Mouse (Mus musculus): ENCODE measurements around the gene Edf1.
A peak's percentile ranks its signal among the peaks of the same experiment; 100 is the strongest.

Edf1 gene

DNA sequence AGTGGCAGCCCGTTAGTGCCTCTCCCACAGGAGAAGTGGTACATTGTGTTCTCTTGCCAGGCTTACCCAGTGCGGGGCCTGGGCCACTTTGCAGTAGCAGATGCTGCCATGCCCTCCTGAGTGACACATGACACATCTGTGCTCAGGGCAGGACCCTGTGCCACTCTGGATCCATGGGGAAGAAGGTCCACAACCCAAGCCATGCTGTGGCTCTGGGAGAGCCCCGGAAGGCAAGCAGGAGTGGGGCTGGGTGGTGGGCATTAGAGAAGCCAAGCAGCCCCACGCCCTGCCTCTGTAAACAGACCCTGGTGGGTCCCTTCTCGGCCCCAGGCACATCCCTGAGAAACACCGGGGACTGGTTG is 25.5 kb downstream of the Edf1 start:
- DNase-seq = peak; percentile 10

DNA sequence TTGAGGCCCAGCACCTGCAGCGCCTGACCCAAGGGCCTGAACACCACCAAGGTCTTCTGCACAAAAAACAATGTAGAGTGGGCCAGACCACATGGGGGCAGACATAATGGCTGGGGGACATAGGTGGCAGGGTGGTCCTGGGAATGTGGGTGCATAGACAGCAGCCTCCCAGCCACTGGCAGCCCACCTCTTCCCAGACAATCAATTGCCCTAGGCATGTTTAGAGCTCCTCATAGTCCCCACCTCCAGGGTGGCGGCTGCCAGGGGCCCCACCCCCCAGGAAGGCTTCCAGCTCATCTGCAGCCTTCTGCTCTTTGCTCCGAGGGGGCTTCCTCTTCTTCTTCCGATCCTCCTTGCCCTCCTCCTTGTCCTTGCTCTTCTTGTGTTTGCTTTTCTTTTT is 25.9 kb downstream of the Edf1 start:
- DNase-seq = no peak

DNA sequence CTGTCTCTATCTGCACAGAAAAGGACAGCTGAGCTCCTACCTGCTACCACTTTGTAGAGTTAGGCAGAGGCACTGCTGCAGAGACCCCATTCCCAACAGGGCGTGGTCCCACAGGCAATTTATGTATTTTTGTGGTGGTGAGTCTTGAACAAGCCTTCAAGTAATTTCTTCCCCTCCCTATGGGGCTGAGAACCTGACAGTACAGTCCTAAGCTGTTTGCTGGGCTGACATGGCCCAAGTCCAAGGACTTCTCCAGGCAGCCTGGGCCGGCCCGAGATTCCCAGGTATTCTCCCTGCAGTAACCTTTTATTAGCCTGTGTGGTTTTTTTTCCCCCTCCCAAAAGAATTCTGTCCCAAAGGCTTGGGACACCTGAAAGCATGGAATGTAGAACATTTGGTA is 26.5 kb downstream of the Edf1 start:
- peak; percentile 6 for DNase-seq

DNA sequence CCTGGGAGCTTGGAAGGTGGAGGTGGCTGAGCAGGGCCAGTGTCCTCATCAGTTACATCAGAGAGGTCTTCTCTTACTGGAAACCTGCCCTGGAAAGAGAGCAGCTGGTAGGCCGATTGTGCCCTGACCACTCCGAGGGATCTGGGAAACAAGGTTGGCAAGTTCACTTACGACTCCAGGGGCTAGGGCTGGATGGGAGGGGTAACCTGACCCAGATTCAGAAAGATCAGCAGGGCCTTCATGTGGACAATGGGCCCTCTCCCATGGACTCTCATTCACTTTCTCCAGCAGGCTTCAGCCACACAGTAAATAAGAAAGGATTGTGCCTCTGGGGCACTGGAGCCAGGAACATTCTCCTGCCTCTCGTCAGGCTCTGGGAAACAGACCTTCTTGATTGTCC is 27.2 kb downstream of the Edf1 start:
- no peak for DNase-seq

DNA sequence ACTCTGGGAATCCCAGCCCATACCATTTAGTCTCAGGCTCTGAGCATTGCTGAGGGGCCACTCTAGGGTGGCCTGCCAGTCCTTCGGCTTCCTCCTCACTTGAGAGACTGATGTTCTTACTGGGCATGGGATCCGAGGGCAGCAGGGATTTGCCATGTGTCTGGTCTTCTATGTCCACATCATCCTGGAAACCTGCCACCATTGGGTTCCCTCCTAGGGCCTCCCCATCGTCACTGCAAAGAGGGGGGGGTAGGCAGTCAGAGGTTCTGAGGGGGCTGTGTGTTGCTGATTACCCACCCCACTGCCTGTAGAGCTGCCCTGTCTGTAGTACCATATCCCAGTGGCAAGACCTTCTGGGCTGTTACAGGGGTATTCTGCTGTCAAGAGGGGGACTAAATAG is 28.0 kb downstream of the Edf1 start:
- peak; percentile 5 for DNase-seq

DNA sequence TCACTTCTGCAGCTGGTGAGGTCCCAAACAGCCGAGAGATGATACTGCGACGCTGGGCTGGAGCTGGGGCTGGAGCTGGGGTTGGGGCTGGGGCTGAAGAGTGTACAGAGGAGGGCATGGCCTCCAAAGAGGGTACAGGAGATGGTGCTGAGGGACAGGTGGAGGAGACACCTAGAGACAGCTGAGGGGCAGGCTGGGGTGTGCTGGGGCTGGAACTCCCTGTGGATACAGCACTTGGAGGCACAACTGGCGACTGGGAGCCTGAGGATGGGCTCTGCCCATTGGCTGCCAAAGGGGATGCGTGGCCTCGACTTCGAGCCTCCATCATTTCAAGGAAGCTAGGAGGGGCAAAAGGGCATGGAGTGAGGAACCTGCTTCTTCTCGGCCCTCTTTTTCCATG is 29.6 kb downstream of the Edf1 start:
- DNase-seq = peak; percentile 6

DNA sequence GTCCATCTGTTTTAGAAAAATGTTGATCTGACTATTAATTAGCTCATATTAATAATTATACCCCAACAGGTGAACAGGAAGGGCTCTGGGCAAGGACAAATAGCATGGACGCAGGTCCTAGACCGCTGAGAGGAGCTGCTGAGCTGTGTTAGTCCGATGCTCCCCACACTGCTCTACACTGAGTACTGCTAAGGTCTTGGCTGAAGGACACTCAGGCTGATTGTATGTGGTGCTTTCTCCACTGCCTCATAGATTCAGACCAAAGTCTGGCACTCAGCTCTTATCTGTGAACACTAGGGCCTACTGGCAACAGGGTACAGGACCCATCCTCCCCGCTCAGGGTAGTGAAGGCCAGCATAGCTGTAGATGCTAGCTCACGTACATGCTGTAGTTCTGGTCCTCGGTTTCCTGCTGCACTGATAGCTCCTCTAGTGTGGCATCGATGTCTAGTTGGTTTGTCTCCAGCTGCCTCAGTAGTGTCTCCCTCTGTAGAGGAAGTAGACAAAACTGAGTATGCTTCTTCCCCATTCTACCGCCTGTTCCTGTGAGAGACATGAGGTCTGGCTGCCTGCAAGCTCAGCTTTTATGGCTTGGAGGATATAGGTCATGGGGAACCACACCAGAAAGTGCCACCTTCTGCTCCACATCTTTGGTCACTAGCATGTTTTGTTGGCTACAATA is 30.7 kb downstream of the Edf1 start:
- no peak for DNase-seq

DNA sequence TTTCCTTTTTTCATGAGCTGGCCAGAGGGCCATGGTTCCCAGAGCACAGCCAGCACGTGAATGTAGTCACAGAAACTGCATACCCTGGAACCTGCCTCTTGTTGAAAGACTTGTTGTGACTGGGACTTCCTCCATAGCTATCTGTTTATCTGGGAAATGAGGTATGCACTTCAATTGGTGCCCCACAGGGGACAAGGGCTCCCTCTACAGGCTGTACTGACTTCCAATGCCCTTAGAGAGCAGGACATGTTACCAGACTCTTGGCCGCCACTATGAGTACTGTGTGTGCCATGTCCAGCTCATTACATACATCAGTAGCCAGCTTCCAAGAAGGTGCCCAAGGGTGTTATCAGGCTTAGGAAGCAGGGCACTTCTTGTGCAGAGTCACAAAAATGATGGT is 34.2 kb downstream of the Edf1 start:
- peak; percentile 65 for DNase-seq

DNA sequence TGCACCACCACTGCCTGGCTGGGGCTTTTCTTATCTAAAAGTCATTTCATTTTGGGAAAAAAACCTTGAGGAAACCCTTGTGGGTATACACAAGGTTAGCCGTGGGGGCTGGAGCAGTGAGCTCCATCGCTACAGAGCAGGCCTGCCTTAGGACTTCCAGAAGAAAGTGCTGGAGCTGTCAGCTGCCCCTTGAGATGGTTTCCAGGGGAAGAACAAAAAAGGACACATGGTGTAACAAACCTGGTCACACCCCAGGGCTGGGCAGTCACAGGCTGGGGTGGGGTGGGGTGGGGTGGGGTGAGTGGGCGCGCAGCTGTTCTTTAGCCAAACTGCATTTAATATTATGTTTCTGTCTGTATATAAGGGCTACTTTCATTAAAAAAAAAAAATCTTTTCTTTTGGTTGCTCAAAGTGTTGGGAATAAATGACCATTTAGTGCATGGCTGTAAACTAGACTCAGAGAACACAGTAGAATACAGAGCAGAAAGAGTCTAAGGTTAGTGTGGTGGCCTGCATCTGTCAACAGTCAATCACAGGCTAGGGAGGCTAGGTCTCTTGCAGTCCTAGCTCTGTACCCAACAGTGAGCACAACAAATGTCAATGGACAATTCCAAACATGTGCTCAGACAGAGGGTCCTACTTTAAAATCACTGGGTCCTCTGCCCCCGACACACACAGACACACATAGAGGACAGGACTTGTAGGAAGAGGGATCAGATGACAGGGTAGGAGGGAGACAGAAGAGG is 39.3 kb downstream of the Edf1 start:
- no peak for DNase-seq

DNA sequence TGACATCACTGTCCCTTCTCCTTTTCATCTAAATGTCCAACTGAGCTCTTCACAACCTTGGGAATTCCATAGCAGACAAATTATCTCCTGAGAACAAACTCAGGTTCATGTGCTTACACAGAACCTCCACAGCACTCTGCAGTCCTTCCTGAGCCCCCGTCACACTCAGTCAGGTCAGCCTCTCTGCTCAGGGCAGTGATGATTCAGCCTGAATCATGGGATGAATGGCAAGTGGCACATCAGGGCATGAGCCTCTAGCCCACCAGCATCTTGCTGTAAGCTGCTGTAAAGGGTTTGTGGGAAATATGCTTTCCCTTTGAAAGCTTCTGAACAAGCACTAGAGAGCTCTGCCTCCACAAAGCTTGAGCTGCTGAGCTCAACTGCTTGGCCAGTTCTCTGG is 41.1 kb downstream of the Edf1 start:
- no peak for DNase-seq

DNA sequence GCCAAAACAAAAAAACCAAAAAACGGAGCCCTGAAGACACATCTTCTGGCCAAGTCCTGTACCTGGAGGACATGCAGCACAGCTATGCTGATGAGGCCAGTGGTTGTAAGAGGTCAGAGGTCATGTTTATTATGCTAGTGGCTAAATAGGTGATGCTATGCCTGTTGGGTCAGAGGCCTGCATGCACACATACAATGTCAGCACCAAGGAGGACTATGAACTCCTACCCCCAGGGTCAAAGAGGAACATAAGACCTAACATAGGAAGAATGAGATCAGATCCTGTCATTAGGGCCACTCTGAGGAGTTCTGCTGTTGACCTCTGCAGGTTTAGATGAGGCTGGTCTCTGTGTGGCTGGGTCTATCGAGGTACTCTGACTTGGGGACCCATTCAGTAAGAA is 42.4 kb downstream of the Edf1 start:
- no peak for DNase-seq

DNA sequence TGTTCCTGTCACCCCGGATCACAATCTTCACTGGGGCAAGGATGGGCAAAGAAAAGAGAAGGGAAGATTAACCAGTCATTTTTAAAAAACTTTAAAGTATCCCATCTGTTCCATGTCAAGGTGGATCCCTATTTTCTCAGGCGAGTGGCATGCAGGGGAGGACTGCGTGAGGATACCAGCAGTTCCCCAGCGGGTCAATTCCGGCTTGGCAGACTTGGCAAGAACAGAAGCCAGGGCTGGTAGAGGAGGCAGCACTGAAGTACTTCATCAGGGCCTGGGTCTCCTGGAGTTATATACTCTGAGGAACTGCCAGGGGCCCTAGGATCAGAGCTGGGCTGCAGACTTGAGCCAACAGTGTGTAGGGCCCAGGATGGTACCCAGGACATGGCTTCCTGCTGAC is 44.9 kb downstream of the Edf1 start:
- DNase-seq = no peak

DNA sequence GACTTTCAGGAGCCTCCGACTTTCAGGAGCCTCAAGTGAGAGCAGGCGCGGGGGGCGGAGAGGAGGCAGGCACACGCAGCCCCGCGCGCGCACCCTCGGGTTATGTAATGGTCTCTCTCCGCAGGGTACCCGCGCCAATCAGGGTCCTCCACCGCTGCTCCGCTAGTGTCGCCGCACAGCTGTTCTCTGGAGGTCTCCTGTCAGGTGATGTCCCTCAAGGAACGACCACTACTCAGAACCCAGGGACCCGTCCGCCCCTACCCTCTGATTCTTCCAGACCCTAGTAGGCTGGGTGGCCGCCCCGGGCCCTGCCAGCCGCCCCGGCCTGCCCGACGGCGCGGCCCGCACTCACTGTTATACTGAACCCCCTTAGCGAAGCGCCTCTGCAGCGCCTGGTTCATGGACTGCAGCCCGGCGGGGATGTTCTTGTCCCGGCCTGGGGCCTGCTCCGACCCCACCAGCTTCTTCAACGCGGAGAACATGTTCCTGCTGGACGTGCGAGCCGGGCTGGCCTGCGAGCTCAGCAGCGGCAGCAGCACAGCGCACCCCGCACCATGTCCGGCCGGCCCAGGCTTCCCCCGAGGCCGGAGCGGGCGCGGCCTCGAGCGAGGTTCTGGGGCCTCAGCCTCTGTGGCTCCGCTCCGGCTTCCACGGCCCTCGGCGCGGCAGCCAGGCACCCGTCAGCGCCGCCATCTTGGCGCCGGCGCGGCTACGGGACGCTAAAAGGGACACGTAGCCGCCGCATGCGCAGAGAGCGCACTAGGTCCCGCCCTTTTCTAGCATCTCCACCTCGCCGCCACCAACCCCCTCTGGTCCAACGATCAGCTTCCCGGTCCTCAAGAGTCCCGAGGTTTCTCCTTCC is 50.3 kb downstream of the Edf1 start, which contains the start of gene Rabl6:
Gene Rabl6 (minus strand): TSS at position 761 of the 862 bp plus-strand sequence.
- peak; percentile 91 for DNase-seq

DNA sequence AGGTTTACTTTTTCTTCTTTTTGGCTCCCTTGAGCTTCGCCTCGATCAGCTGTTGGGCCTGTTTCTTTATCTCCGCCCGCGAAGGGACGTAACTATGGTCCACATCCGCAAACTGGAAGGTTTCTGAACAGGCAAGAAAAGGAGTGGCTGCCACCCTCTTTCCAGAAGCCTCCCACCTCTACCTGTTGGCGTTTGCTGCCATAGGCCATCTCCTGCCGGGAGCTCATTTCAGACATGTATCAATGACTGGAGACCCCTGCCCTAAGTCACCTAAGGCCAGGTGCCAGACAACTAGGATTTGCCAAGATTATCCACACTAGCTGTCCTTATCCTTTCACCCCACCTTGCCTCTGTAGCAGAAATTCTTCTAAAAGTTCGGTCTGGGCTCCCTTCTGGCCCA is 51.0 kb downstream of the Edf1 start:
- DNase-seq = no peak

All from thymus, postnatal 4 days (tissue).